Mouse (Mus musculus) cortical plate, adult 2 months (tissue): ENCODE data around the gene Gm37596.
"Not testable (repeated sequence)": the region's sequence is repeated elsewhere in the genome, so short reads cannot be mapped to it uniquely, and the experiment has no call there.

ENCODE experiments used
- CTCF ChIP-seq: fragments of 200-500 bp; IDR thresholded peaks from 2 replicates; pipeline ENCODE4 v1.5.1; 2011; ENCODE audit warnings: mild to moderate bottlenecking, control low read depth, low read length; ENCODE audit not compliant: insufficient read depth; ENCODE audit errors: extremely low read depth
- POLR2A ChIP-seq: fragments of 200-500 bp; IDR thresholded peaks from 2 replicates; pipeline ENCODE4 v1.6.1; 2011; ENCODE audit warnings: mild to moderate bottlenecking, low read length, control low read depth; ENCODE audit not compliant: insufficient read depth; ENCODE audit errors: extremely low read depth

DNA sequence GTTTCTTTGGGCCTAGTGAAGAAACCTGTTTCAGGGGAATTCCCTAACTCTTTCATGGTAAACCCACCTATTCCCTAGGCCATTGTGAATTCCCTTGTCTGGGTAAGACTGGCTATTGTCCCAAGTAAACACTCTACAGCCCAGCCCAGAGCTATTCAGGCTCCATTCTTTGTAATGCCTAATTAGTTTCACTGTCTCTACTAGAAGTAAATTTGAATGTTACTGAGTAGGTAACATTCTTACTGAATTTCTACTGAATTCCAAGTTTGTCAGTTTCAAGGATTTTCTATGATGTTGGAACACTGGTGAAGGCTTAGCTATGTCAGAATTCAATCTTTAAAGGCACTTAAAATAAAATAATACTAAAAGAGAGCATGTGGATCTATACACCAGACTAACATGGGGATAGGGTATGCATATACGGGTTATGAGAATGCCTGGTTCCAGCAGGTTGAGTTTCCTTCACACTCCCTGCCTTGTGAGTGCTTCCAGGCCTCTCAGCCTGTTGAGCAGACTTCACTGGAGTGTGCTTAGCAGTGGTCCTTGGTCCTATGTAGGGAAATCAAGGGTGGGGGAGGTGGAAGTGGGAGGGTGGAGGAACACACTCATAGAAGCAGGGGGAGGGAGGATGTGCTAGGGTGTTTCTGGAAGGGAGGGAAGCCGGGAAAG is 16.2 kb upstream of the Gm37596 start:
- TF ChIP-seq CTCF, POLR2A: not testable (repeated sequence)
